Mouse (Mus musculus): ENCODE measurements around the gene Rnf39.

Rnf39 gene

GRCm38 (mm10) chr17:36938056-36938455 is 4.7 kb upstream of the Rnf39 start:
- DNase-seq (ENCODE audit: low read depth, low spot score) = no peak

GRCm38 (mm10) chr17:36942391-36942790 is 327 bp upstream of the Rnf39 start:
- no peak for DNase-seq (ENCODE audit: low read depth, low spot score)

- DNase-seq (ENCODE audit: low read depth, low spot score) = no peak
Measured at GRCm38 (mm10) chr17:36943691-36944090, 973 bp downstream of the Rnf39 start.

GRCm38 (mm10) chr17:36944121-36944775 is 1.5 kb downstream of the Rnf39 start:
- DNase-seq (ENCODE audit: low read depth, low spot score) = no peak

GRCm38 (mm10) chr17:36947051-36947819 is 4.5 kb downstream of the Rnf39 start:
- no peak for DNase-seq (ENCODE audit: low read depth, low spot score)

- DNase-seq (ENCODE audit: low read depth, low spot score) = no peak
Measured at GRCm38 (mm10) chr17:36948286-36948685, 5.6 kb downstream of the Rnf39 start.

- DNase-seq (ENCODE audit: low read depth, low spot score) = no peak
Measured at GRCm38 (mm10) chr17:36949265-36949664, 6.5 kb downstream of the Rnf39 start.

- DNase-seq (ENCODE audit: low read depth, low spot score) = peak; percentile 96
Measured at GRCm38 (mm10) chr17:36950981-36951947, 8.5 kb downstream of the Rnf39 start, which contains the start of gene Ppp1r11. Ppp1r11 (minus strand) TSS chr17:36951741.

GRCm38 (mm10) chr17:36952631-36953030 is 9.9 kb downstream of the Rnf39 start:
- no peak for DNase-seq (ENCODE audit: low read depth, low spot score)

GRCm38 (mm10) chr17:36953062-36953461 is 10.3 kb downstream of the Rnf39 start:
- no peak for DNase-seq (ENCODE audit: low read depth, low spot score)

GRCm38 (mm10) chr17:36957999-36958743 is 15.5 kb downstream of the Rnf39 start, which contains the start of the genes Znrd1 and Znrd1as:
Znrd1 (minus strand) TSS chr17:36958559.
Znrd1as (plus strand) TSS chr17:36958592.
- DNase-seq (ENCODE audit: low read depth, low spot score) = peak; percentile 98

- no peak for DNase-seq (ENCODE audit: low read depth, low spot score)
Measured at GRCm38 (mm10) chr17:36958884-36959283, 16.2 kb downstream of the Rnf39 start.

GRCm38 (mm10) chr17:36961125-36961524 is 18.4 kb downstream of the Rnf39 start:
- no peak for DNase-seq (ENCODE audit: low read depth, low spot score)

- DNase-seq (ENCODE audit: low read depth, low spot score) = no peak
Measured at GRCm38 (mm10) chr17:36966875-36967274, 24.2 kb downstream of the Rnf39 start.

- no peak for DNase-seq (ENCODE audit: low read depth, low spot score)
Measured at GRCm38 (mm10) chr17:36970316-36970890, 27.7 kb downstream of the Rnf39 start.

- no peak for DNase-seq (ENCODE audit: low read depth, low spot score)
Measured at GRCm38 (mm10) chr17:36971172-36971850, 28.6 kb downstream of the Rnf39 start.

- DNase-seq (ENCODE audit: low read depth, low spot score) = no peak
Measured at GRCm38 (mm10) chr17:36972791-36973190, 30.1 kb downstream of the Rnf39 start.

GRCm38 (mm10) chr17:36973271-36973787 is 30.6 kb downstream of the Rnf39 start:
- DNase-seq (ENCODE audit: low read depth, low spot score) = no peak

GRCm38 (mm10) chr17:36981221-36981813 is 38.6 kb downstream of the Rnf39 start, which contains the start of gene 2410137M14Rik:
2410137M14Rik (minus strand) TSS chr17:36981237.
- DNase-seq (ENCODE audit: low read depth, low spot score) = no peak

All from embryo, embryonic 11.5 days (tissue).